Comparison of ENCODE assay signal across 28 mouse cellular contexts in the genomic region with DNA sequence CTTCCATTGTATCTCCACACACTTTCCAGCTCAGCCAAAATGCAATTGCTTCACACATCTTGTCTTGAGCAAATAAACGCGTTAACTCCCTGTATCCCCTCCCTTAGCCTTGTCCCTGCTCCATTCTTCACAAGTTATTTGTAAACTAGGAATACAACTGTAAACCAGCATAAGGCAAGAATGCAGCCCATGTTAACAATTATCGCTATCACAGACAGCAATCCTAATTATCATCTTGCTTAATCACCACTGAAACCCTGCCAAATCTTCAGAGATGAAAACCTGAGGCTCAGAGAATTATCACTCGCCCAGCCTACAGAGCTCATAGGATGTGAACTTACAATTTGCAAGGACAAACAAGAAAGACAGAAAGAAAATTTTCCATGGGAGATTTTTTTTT.
DNase-seq lines count a peak whose midpoint lies in the region; ATAC-seq and TF ChIP-seq lines count a peak whose summit lies in the region.
"Had no signal": no experiment of that assay in that cellular context is flagged by ENCODE, and none has a peak within 500 bp of the region (broad histone marks: within the 10 kb centered on the region; RNA-seq: fewer than 3 reads in every experiment).

No protein-coding gene starts in this region.

- TF ChIP-seq POLR2A in brain, embryonic 14.5 days (IDR thresholded peaks at IDR 0.05; ENCODE audit: borderline replicate concordance, extremely low read depth, insufficient read depth, insufficient read length, poor library complexity, severe bottlenecking) = no peak

- no peak overlapping the region for H3K27ac ChIP-seq in forebrain, embryonic 14.5 days (ENCODE audit: low read depth, low read length)
- H3K27ac ChIP-seq in forebrain, embryonic 12.5 days = no peak overlapping the region
- H3K27ac ChIP-seq: embryonic facial prominence, embryonic 12.5 days; embryonic facial prominence, embryonic 15.5 days; heart, adult 2 months; heart, embryonic 10.5 days; heart, embryonic 13.5 days; hindbrain, embryonic 12.5 days; hindbrain, embryonic 15.5 days; intestine, embryonic 15.5 days had no signal

- no peak overlapping the region for H3K9ac ChIP-seq in forebrain, embryonic 14.5 days (ENCODE audit: low read length)
- no peak overlapping the region for H3K9ac ChIP-seq in forebrain, embryonic 12.5 days
- H3K9ac ChIP-seq: embryonic facial prominence, embryonic 12.5 days; embryonic facial prominence, embryonic 15.5 days; heart, embryonic 13.5 days; hindbrain, embryonic 12.5 days; hindbrain, embryonic 15.5 days; intestine, embryonic 15.5 days had no signal

- H3K27me3 ChIP-seq in forebrain, embryonic 14.5 days (replicated peaks; ENCODE audit: control insufficient read depth, insufficient read depth, low read length) = no peaks in the 10 kb centered on the region
- H3K27me3 ChIP-seq in forebrain, embryonic 12.5 days = no peaks in the 10 kb centered on the region
- H3K27me3 ChIP-seq: CH12.LX; embryonic facial prominence, embryonic 12.5 days; embryonic facial prominence, embryonic 15.5 days; heart, embryonic 13.5 days; hindbrain, embryonic 12.5 days; hindbrain, embryonic 15.5 days; intestine, embryonic 15.5 days had no signal

- H3K4me1 ChIP-seq in forebrain, embryonic 14.5 days (ENCODE audit: control insufficient read depth, insufficient read depth, low read length) = no peaks in the 10 kb centered on the region
- H3K4me1 ChIP-seq in forebrain, embryonic 12.5 days = peaks cover 5% of the 10 kb centered on the region; the same call in 1 of the 2 replicates
- H3K4me1 ChIP-seq: embryonic facial prominence, embryonic 12.5 days; embryonic facial prominence, embryonic 15.5 days; heart, embryonic 10.5 days; heart, embryonic 13.5 days; hindbrain, embryonic 12.5 days; hindbrain, embryonic 15.5 days; intestine, embryonic 15.5 days had no signal

- H3K4me2 ChIP-seq in forebrain, embryonic 14.5 days (ENCODE audit: low read length) = no peak overlapping the region
- no peak overlapping the region for H3K4me2 ChIP-seq in forebrain, embryonic 12.5 days
- H3K4me2 ChIP-seq: embryonic facial prominence, embryonic 12.5 days; embryonic facial prominence, embryonic 15.5 days; heart, embryonic 13.5 days; hindbrain, embryonic 12.5 days; hindbrain, embryonic 15.5 days; intestine, embryonic 15.5 days had no signal

- TF ChIP-seq CTCF in brain, embryonic 14.5 days (IDR thresholded peaks at IDR 0.05; ENCODE audit: borderline replicate concordance, extremely low read depth, insufficient read depth, insufficient read length) = no peak

- DNase-seq in forebrain, embryonic 14.5 days (ENCODE audit: low spot score) = peak; percentile 76
- DNase-seq in Muller cell, postnatal 12 days (ENCODE audit: inconsistent ontology term) = peak; percentile 60
- peak; percentile 77 for DNase-seq in brain, embryonic 14.5 days (ENCODE audit: low read depth)
- no peak for DNase-seq in urinary bladder, postnatal 14 days (ENCODE audit: low spot score)
- DNase-seq in left cerebral cortex, adult 9 months (ENCODE audit: low spot score in 2 of 2) = no peak
- DNase-seq: adrenal gland, adult 2 months; adrenal gland, postnatal 14 days; B cell, adult 2 months; cerebellum, adult 18-20 months; cerebellum, adult 9-10 months; cerebellum, postnatal 14 days; gastrocnemius, postnatal 10 days; gastrocnemius, postnatal 36 days; heart, adult 2 months; heart, postnatal 14 days; heart, postnatal 4 days; kidney, adult 11 months; kidney, adult 8-10 months had no signal

- 55% methylated on average over 4 of the region's 4 CpGs for WGBS in forebrain, embryonic 14.5 days
- WGBS in forebrain, embryonic 12.5 days = 82% methylated on average over 4 of the region's 4 CpGs

- no peaks in the 10 kb centered on the region for H3K9me3 ChIP-seq in forebrain, embryonic 14.5 days (replicated peaks; ENCODE audit: control insufficient read depth, low read length)
- no peaks in the 10 kb centered on the region for H3K9me3 ChIP-seq in forebrain, embryonic 12.5 days
- H3K9me3 ChIP-seq: embryonic facial prominence, embryonic 12.5 days; embryonic facial prominence, embryonic 15.5 days; G1E; heart, embryonic 10.5 days; heart, embryonic 13.5 days; hindbrain, embryonic 12.5 days; hindbrain, embryonic 15.5 days; intestine, embryonic 15.5 days had no signal

- no peak for ATAC-seq in forebrain, embryonic 14.5 days
- ATAC-seq in forebrain, embryonic 12.5 days (ENCODE audit: low FRiP score) = no peak
- ATAC-seq: intestine, embryonic 15.5 days had no signal

- no peak overlapping the region for H3K4me3 ChIP-seq in forebrain, embryonic 14.5 days (ENCODE audit: low read depth, low read length)
- no peak overlapping the region for H3K4me3 ChIP-seq in forebrain, embryonic 12.5 days (replicated peaks)
- H3K4me3 ChIP-seq: embryonic facial prominence, embryonic 12.5 days; embryonic facial prominence, embryonic 15.5 days; heart, adult 2 months; heart, embryonic 10.5 days; heart, embryonic 13.5 days; hindbrain, embryonic 12.5 days; hindbrain, embryonic 15.5 days; intestine, embryonic 15.5 days had no signal

- no peaks in the 10 kb centered on the region for H3K36me3 ChIP-seq in forebrain, embryonic 14.5 days (ENCODE audit: control insufficient read depth, insufficient read depth, low read length)
- H3K36me3 ChIP-seq in forebrain, embryonic 12.5 days (replicated peaks) = no peaks in the 10 kb centered on the region
- H3K36me3 ChIP-seq: embryonic facial prominence, embryonic 12.5 days; embryonic facial prominence, embryonic 15.5 days; G1E; heart, embryonic 10.5 days; heart, embryonic 13.5 days; hindbrain, embryonic 12.5 days; hindbrain, embryonic 15.5 days; intestine, embryonic 15.5 days had no signal

Comparison
In these comparisons a context has a peak if more than half of its experiments do, and no peak if none do; other contexts are left out.
1. DNase-seq: peak in forebrain, embryonic 14.5 days (single experiment), Muller cell, postnatal 12 days (single experiment) and brain, embryonic 14.5 days (single experiment); none in urinary bladder, postnatal 14 days (single experiment) and left cerebral cortex, adult 9 months (0 of 2).